14 mouse cellular contexts compared by ENCODE assay signal in genomic region chr11:115946221-115946828, GRCm38 (mm10). TPM values are rescaled to one million over a fixed set of nuclear protein-coding genes. Genes with fewer than 3 reads are reported as not detected.
DNase-seq lines count a peak whose midpoint lies in the region; ATAC-seq and TF ChIP-seq lines count a peak whose summit lies in the region.
"Had no signal": no experiment of that assay in that cellular context is flagged by ENCODE, and none has a peak within 500 bp of the region (broad histone marks: within the 10 kb centered on the region; RNA-seq: fewer than 3 reads in every experiment).

No protein-coding gene starts in this region.

- no peak overlapping the region for H3K4me3 ChIP-seq in heart, embryonic 16.5 days (ENCODE audit: low read length)
- no peak overlapping the region for H3K4me3 ChIP-seq in lung, postnatal 0 days (ENCODE audit: low read depth, low read length)
- no peak overlapping the region for H3K4me3 ChIP-seq in hindbrain, postnatal 0 days (ENCODE audit: low read length)
- H3K4me3 ChIP-seq in stomach, postnatal 0 days (ENCODE audit: low read depth, low read length) = no peak overlapping the region
- H3K4me3 ChIP-seq: midbrain, embryonic 13.5 days had no signal

- DNase-seq in heart, postnatal 25 days (ENCODE audit: low spot score) = no peak
- no peak for DNase-seq in lung, postnatal 0 days (ENCODE audit: low spot score)
- no peak for DNase-seq in lung, postnatal 25 days (ENCODE audit: low spot score)
- no peak for DNase-seq in hindbrain, postnatal 0 days (ENCODE audit: low spot score)
- no peak for DNase-seq in stomach, postnatal 0 days (ENCODE audit: low spot score)
- DNase-seq: cerebellum, adult 8-10 months; forebrain, postnatal 0 days; thymus, adult 18-20 months had no signal

- ATAC-seq in heart, embryonic 16.5 days (replicated peaks; ENCODE audit: extremely low read depth, insufficient read depth, low FRiP score) = 0 out of 2 replicates have a peak, but pooled peaks have one; percentile 38
- ATAC-seq in lung, postnatal 0 days = peak; percentile 47
- no peak for ATAC-seq in hindbrain, postnatal 0 days
- ATAC-seq in stomach, postnatal 0 days (ENCODE audit: low FRiP score, low TSS enrichment) = peak; percentile 30; the same call in 1 of the 2 replicates
- no peak for ATAC-seq in inflammation-experienced regulatory T-cells, adult 6 months
- ATAC-seq: forebrain, postnatal 0 days; midbrain, embryonic 13.5 days had no signal

- no peaks in the 10 kb centered on the region for H3K9me3 ChIP-seq in heart, embryonic 16.5 days (replicated peaks; ENCODE audit: control insufficient read depth, low read length)
- H3K9me3 ChIP-seq in lung, postnatal 0 days (ENCODE audit: low read length) = no peaks in the 10 kb centered on the region
- no peaks in the 10 kb centered on the region for H3K9me3 ChIP-seq in hindbrain, postnatal 0 days (ENCODE audit: low read length)
- no peaks in the 10 kb centered on the region for H3K9me3 ChIP-seq in stomach, postnatal 0 days (ENCODE audit: control insufficient read depth, low read length)
- H3K9me3 ChIP-seq: midbrain, embryonic 13.5 days had no signal

- intact Hi-C loops in heart, postnatal 25 days (cut with DNase I) = no loop called here

- peaks cover 5% of the 10 kb centered on the region; the same call in 1 of the 2 replicates for H3K36me3 ChIP-seq in heart, embryonic 16.5 days (ENCODE audit: control insufficient read depth, insufficient read depth)
- H3K36me3 ChIP-seq in lung, postnatal 0 days (ENCODE audit: insufficient read depth, low read length) = peaks cover 8% of the 10 kb centered on the region; the same call in 1 of the 2 replicates
- H3K36me3 ChIP-seq in hindbrain, postnatal 0 days (ENCODE audit: insufficient read depth, low read length) = peaks cover 5% of the 10 kb centered on the region
- H3K36me3 ChIP-seq in stomach, postnatal 0 days (ENCODE audit: control insufficient read depth, insufficient read depth, low read length) = peaks cover 6% of the 10 kb centered on the region

- TF ChIP-seq CTCF in lung, postnatal 0 days (IDR thresholded peaks at IDR 0.05) = no peak
- TF ChIP-seq CTCF in hindbrain, postnatal 0 days (IDR thresholded peaks at IDR 0.05; ENCODE audit: low read depth) = no peak
- TF ChIP-seq CTCF in stomach, postnatal 0 days (IDR thresholded peaks at IDR 0.05; ENCODE audit: low read depth) = no peak

- 76% methylated on average over 9 of the region's 9 CpGs for WGBS in heart, embryonic 16.5 days
- 77% methylated on average over 9 of the region's 9 CpGs for WGBS in lung, postnatal 0 days
- WGBS in hindbrain, postnatal 0 days = 75% methylated on average over 9 of the region's 9 CpGs
- 71% methylated on average over 9 of the region's 9 CpGs for WGBS in stomach, postnatal 0 days

- H3K4me2 ChIP-seq in heart, embryonic 16.5 days (ENCODE audit: low read depth, low read length) = no peak overlapping the region
- no peak overlapping the region for H3K4me2 ChIP-seq in lung, postnatal 0 days (replicated peaks; ENCODE audit: low read depth, low read length)
- H3K4me2 ChIP-seq in hindbrain, postnatal 0 days (ENCODE audit: low read depth, low read length) = no peak overlapping the region
- no peak overlapping the region for H3K4me2 ChIP-seq in stomach, postnatal 0 days (replicated peaks; ENCODE audit: low read depth)
- H3K4me2 ChIP-seq: midbrain, embryonic 13.5 days had no signal

- no peaks in the 10 kb centered on the region for H3K27me3 ChIP-seq in heart, embryonic 16.5 days (ENCODE audit: control insufficient read depth, insufficient read depth, low read length)
- no peaks in the 10 kb centered on the region for H3K27me3 ChIP-seq in lung, postnatal 0 days (replicated peaks; ENCODE audit: insufficient read depth, low read length)
- H3K27me3 ChIP-seq in hindbrain, postnatal 0 days (ENCODE audit: insufficient read depth, low read length) = no peaks in the 10 kb centered on the region
- no peaks in the 10 kb centered on the region for H3K27me3 ChIP-seq in stomach, postnatal 0 days (ENCODE audit: control insufficient read depth, insufficient read depth, low read length)
- H3K27me3 ChIP-seq: midbrain, embryonic 13.5 days had no signal

- no peaks in the 10 kb centered on the region for H3K4me1 ChIP-seq in heart, embryonic 16.5 days (ENCODE audit: control insufficient read depth, insufficient read depth, low read length)
- H3K4me1 ChIP-seq in lung, postnatal 0 days (ENCODE audit: insufficient read depth, low read depth, low read length) = no peaks in the 10 kb centered on the region
- H3K4me1 ChIP-seq in hindbrain, postnatal 0 days (ENCODE audit: insufficient read depth, low read length) = no peaks in the 10 kb centered on the region
- no peaks in the 10 kb centered on the region for H3K4me1 ChIP-seq in stomach, postnatal 0 days (replicated peaks; ENCODE audit: control insufficient read depth, insufficient read depth)
- H3K4me1 ChIP-seq: midbrain, embryonic 13.5 days had no signal

- no peak overlapping the region for H3K9ac ChIP-seq in heart, embryonic 16.5 days (ENCODE audit: low read length)
- no peak overlapping the region for H3K9ac ChIP-seq in lung, postnatal 0 days (replicated peaks; ENCODE audit: low read depth)
- no peak overlapping the region for H3K9ac ChIP-seq in hindbrain, postnatal 0 days (replicated peaks; ENCODE audit: low read length)
- H3K9ac ChIP-seq in stomach, postnatal 0 days (ENCODE audit: low read length) = no peak overlapping the region
- H3K9ac ChIP-seq: forebrain, postnatal 0 days; midbrain, embryonic 13.5 days had no signal

- peak overlapping the region; percentile 56 for H3K27ac ChIP-seq in heart, embryonic 16.5 days (ENCODE audit: low read length)
- no peak overlapping the region for H3K27ac ChIP-seq in lung, postnatal 0 days (ENCODE audit: low read length)
- H3K27ac ChIP-seq in hindbrain, postnatal 0 days = peak overlapping the region; percentile 32; the same call in 1 of the 2 replicates
- H3K27ac ChIP-seq in stomach, postnatal 0 days (replicated peaks) = peak overlapping the region; percentile 70
- H3K27ac ChIP-seq: midbrain, embryonic 13.5 days had no signal

- no peak for TF ChIP-seq EP300 in lung, postnatal 0 days (IDR thresholded peaks at IDR 0.05)
- no peak for TF ChIP-seq EP300 in stomach, postnatal 0 days (optimal IDR thresholded peaks at IDR 0.05)

RNA-seq across cellular contexts. Expression of gene Recql5, which starts 13.0 kb away (rescaled TPM):
- 13.2 and 13.6 TPM in 2 replicates for polyA plus RNA-seq in heart, embryonic 16.5 days (2015; fragmentation: Nextera tagmentation; extraction: Ambion mirVana)
- 1 to 10 TPM; 7.3 to 8.8 TPM for total RNA-seq in heart, postnatal 25 days (2021)
- 9.2 and 9.9 TPM in 2 replicates for polyA plus RNA-seq in lung, postnatal 0 days (2015; fragmentation: Nextera tagmentation; extraction: Ambion mirVana)
- total RNA-seq in hindbrain, postnatal 0 days (2014; rRNA removed) = 11.4 and 14.3 TPM in 2 replicates
- 7.9 and 9.9 TPM in 2 replicates for polyA plus RNA-seq in hindbrain, postnatal 0 days (2015; fragmentation: Nextera tagmentation; extraction: Ambion mirVana)
- 7.2 and 8.1 TPM in 2 replicates for polyA plus RNA-seq in stomach, postnatal 0 days (2015; fragmentation: Nextera tagmentation; extraction: Ambion mirVana)
- polyA plus RNA-seq in inflammation-experienced regulatory T-cells, adult 6 months (2017; shearing (Covaris generic)) = 10 to 100 TPM; 18.2 to 30.3 (median 23.7) TPM

RNA-seq across cellular contexts. Expression of gene Sap30bp, which starts 13.2 kb away (rescaled TPM):
- polyA plus RNA-seq in heart, embryonic 16.5 days (2015; fragmentation: Nextera tagmentation; extraction: Ambion mirVana) = 20.2 and 23.5 TPM in 2 replicates
- 10 to 100 TPM; 14.1 to 17.4 TPM for total RNA-seq in heart, postnatal 25 days (2021)
- 21.2 and 22.8 TPM in 2 replicates for polyA plus RNA-seq in lung, postnatal 0 days (2015; fragmentation: Nextera tagmentation; extraction: Ambion mirVana)
- total RNA-seq in hindbrain, postnatal 0 days (2014; rRNA removed) = 46.4 and 52.8 TPM in 2 replicates
- polyA plus RNA-seq in hindbrain, postnatal 0 days (2015; fragmentation: Nextera tagmentation; extraction: Ambion mirVana) = 39.2 and 42.8 TPM in 2 replicates
- 23.6 and 27.0 TPM in 2 replicates for polyA plus RNA-seq in stomach, postnatal 0 days (2015; fragmentation: Nextera tagmentation; extraction: Ambion mirVana)
- polyA plus RNA-seq in inflammation-experienced regulatory T-cells, adult 6 months (2017; shearing (Covaris generic)) = 10 to 100 TPM; 35.6 to 55.2 (median 39.2) TPM

RNA-seq across cellular contexts. Expression of gene Itgb4, which starts 28.2 kb away (rescaled TPM):
- polyA plus RNA-seq in heart, embryonic 16.5 days (2015; fragmentation: Nextera tagmentation; extraction: Ambion mirVana) = 2.7 and 4.4 TPM in 2 replicates
- 1 to 10 TPM; 3.5 to 4.0 TPM for total RNA-seq in heart, postnatal 25 days (2021)
- polyA plus RNA-seq in lung, postnatal 0 days (2015; fragmentation: Nextera tagmentation; extraction: Ambion mirVana) = 3.8 and 4.2 TPM in 2 replicates
- total RNA-seq in hindbrain, postnatal 0 days (2014; rRNA removed) = 1.7 and 3.1 TPM in 2 replicates
- polyA plus RNA-seq in hindbrain, postnatal 0 days (2015; fragmentation: Nextera tagmentation; extraction: Ambion mirVana) = 2.2 and 2.8 TPM in 2 replicates
- 12.7 and 14.6 TPM in 2 replicates for polyA plus RNA-seq in stomach, postnatal 0 days (2015; fragmentation: Nextera tagmentation; extraction: Ambion mirVana)
- polyA plus RNA-seq in inflammation-experienced regulatory T-cells, adult 6 months (2017; shearing (Covaris generic)) = not detected
- total RNA-seq: granulocyte monocyte progenitor cell, adult 5-6 weeks had no signal

RNA-seq across cellular contexts. Expression of gene Smim6, which starts 34.5 kb away (rescaled TPM):
- 3.7 and 5.7 TPM in 2 replicates for polyA plus RNA-seq in heart, embryonic 16.5 days (2015; fragmentation: Nextera tagmentation; extraction: Ambion mirVana)
- under 1 TPM in 1 of 2 experiments, not detected in 1; 0.26 TPM for total RNA-seq in heart, postnatal 25 days (2021)
- 58.1 and 61.5 TPM in 2 replicates for polyA plus RNA-seq in lung, postnatal 0 days (2015; fragmentation: Nextera tagmentation; extraction: Ambion mirVana)
- total RNA-seq in hindbrain, postnatal 0 days (2014; rRNA removed) = not detected in 2 replicates
- 0.35 and 0.43 TPM in 2 replicates for polyA plus RNA-seq in hindbrain, postnatal 0 days (2015; fragmentation: Nextera tagmentation; extraction: Ambion mirVana)
- polyA plus RNA-seq in stomach, postnatal 0 days (2015; fragmentation: Nextera tagmentation; extraction: Ambion mirVana) = 184 and 185 TPM in 2 replicates
- 1 to 10 TPM; 2.7 to 5.1 (median 4.3) TPM for polyA plus RNA-seq in inflammation-experienced regulatory T-cells, adult 6 months (2017; shearing (Covaris generic))
- total RNA-seq: forebrain, postnatal 0 days; layer of hippocampus, adult 18-20 months; left cerebral cortex, postnatal 14 days had no signal

RNA-seq across cellular contexts. Expression of gene Smim5, which starts 46.6 kb away (rescaled TPM):
- 68.4 and 82.9 TPM in 2 replicates for polyA plus RNA-seq in heart, embryonic 16.5 days (2015; fragmentation: Nextera tagmentation; extraction: Ambion mirVana)
- 10 to 100 TPM; 19.7 to 20.2 TPM for total RNA-seq in heart, postnatal 25 days (2021)
- polyA plus RNA-seq in lung, postnatal 0 days (2015; fragmentation: Nextera tagmentation; extraction: Ambion mirVana) = 25.8 and 27.6 TPM in 2 replicates
- total RNA-seq in hindbrain, postnatal 0 days (2014; rRNA removed) = 2.0 and 2.5 TPM in 2 replicates
- polyA plus RNA-seq in hindbrain, postnatal 0 days (2015; fragmentation: Nextera tagmentation; extraction: Ambion mirVana) = 2.7 and 3.7 TPM in 2 replicates
- polyA plus RNA-seq in stomach, postnatal 0 days (2015; fragmentation: Nextera tagmentation; extraction: Ambion mirVana) = 16.8 and 17.9 TPM in 2 replicates
- polyA plus RNA-seq in inflammation-experienced regulatory T-cells, adult 6 months (2017; shearing (Covaris generic)) = 1 to 10 TPM in 2 of 3 experiments, under 1 TPM in 1; 0.40 to 1.4 (median 1.1) TPM

Comparison
In these comparisons a context has a peak if more than half of its experiments do, and no peak if none do; other contexts are left out.
1. ATAC-seq: peak in heart, embryonic 16.5 days (single experiment), lung, postnatal 0 days (single experiment) and stomach, postnatal 0 days (single experiment); none in hindbrain, postnatal 0 days (single experiment) and inflammation-experienced regulatory T-cells, adult 6 months (single experiment).